Mouse (Mus musculus) gastrocnemius, adult 2 months (tissue): ENCODE measurements around the gene Procr. TPM values are rescaled to one million over a fixed set of nuclear protein-coding genes. Genes with fewer than 3 reads are reported as not detected.

Source experiments
- DNase-seq: peaks from one replicate; pipeline ENCODE4 v3.0.0; 2022
- H3K27ac ChIP-seq: fragments of 200-600 bp; 2 replicates; pipeline ENCODE4 v1.8.1; 2022; ENCODE audit warnings: mild to moderate bottlenecking
- H3K4me3 ChIP-seq: fragments of 200-600 bp; 2 replicates; pipeline ENCODE4 v1.8.1; 2022; ENCODE audit warnings: mild to moderate bottlenecking, moderate library complexity
- CTCF ChIP-seq: fragments of 200-600 bp; IDR thresholded peaks from 2 replicates; pipeline ENCODE4 v1.8.1; 2022; ENCODE audit warnings: antibody characterized with exemption, mild to moderate bottlenecking, moderate library complexity
- intact Hi-C: fragments of 180-260 bp; cut with DNase I; formaldehyde crosslinking; loops from one replicate; pipeline ENCODE4 v1.15.1; 2025
- total RNA-seq, 2 experiments: library from RNA; stranded (reverse); gene quantifications; 2 replicates each; pipeline ENCODE4 v1.2.3; 2021

Procr gene
- total RNA-seq, 2 experiments from 2014 or later: 9.9 to 21.3 TPM

DNA sequence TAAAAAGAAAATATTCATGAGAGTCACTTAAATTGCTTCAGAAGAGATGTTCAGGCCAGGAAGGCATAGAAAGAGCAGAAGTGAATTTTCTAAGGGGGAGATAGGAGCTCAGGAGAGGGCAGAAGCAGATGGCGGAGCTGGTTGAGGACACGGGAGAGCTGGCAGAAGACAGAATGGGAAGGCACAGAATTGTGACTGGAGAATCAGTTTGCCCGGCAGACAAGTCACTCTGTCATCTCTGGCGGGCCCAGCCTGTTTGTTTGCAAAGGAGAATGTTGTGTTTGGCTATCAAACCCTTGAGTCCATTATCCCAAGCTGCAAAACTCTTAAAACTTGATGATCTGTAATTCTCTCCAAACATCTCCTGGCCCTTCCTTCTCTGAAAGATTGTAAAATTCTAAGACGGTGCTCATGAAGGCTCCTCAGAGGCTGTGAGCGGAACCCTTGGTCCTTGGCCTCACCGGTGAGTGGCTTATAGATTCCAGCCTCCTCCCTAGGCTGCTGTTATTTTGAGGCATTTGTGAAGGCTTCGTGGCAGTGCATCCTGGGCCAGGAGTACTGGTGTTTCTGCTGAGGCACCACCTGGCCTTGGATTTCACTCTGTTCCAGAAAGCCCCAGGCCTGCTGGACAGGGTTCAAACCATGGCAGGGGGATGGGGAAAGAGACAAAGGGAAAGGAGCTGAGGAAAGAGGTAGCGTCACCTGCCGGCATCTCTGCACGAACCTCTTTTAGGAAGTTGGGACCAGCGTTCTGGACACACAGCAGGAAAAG, 43.9 kb downstream of the Procr start:
- DNase-seq: no peak
- Histone ChIP-seq H3K27ac (no peak overlapping the region), H3K4me3 (no peak overlapping the region)
- TF ChIP-seq CTCF: no peak
- intact Hi-C loops: no loop called here

DNA sequence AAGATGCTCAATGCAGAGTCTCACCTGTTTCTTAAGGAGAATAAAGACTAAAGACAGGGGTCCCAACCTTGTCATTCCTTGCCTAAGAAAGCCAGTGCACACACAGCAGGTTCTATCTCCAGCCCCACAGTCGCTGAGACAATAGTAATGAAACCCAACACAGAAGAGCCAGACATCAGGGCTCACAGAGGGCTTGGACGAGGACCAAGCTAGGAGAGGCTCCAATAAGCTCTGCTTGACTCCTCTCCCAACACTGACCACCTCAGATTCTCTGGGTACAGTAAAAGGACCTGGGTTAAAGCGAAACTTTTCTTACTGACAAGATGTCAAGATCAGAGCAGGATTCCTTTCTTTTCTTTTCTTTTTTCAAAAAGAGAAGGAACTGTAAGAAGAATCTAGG, 47.7 kb downstream of the Procr start:
- intact Hi-C loops: no loop called here
- no peak overlapping the region for H3K27ac ChIP-seq

DNA sequence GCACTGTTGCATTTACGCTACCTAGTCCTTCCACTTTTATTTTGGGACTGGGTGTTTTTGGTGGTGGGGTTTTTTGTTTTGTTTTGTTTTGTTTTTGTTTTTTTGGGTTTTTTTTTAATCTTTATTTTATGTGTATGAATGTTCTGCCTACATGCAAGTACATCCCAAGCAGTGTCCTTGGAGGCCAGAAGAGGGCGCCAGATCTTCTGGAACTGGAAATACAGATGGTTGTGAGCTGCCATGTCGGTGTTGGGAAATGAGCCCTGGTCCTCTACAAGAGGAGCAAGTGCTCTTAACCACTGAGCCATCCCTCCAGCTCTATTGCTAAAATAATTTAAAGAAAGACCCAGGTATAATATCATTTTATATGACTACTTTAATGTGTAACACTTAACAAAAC, 51.8 kb downstream of the Procr start:
- H3K27ac ChIP-seq: no peak overlapping the region
- DNase-seq: no peak
- intact Hi-C loops: no loop called here
- H3K4me3 ChIP-seq: no peak overlapping the region
- TF ChIP-seq CTCF: peak; percentile 49

More for the DNA sequence above, 47.7 kb downstream of the Procr start:
- no peak for TF ChIP-seq CTCF
- DNase-seq: no peak
- no peak overlapping the region for H3K4me3 ChIP-seq

DNA sequence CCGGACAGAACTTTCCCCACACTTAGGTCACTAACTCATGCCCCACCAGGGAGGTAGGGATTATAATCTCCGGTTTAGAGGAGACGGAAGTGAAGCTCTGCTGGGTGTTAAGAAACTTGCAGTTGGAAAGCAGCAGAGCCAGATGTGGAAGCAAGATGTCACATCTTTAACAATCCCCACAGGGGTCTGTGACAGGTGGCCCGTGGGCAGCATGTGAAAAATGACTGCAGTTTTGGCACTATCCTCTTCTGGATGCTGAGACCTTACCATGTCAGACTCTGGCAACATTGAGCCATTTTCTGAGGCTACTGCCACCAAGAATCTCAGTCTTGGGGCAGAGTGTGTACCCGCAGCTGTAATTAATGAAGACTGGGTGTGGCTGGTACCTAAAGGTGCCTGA, 53.1 kb downstream of the Procr start:
- H3K27ac ChIP-seq: no peak overlapping the region
- no peak for DNase-seq
- intact Hi-C loops: no loop called here
- no peak overlapping the region for H3K4me3 ChIP-seq
- no peak for TF ChIP-seq CTCF

Other genes starting within 250 kb of the Procr start
- 10 to 100 TPM; 29.7 to 53.7 TPM for gene Acss2, start 233.2 kb upstream of the Procr start, total RNA-seq
- under 1 TPM; 0.53 to 0.71 TPM for gene Ggt7, start 232.9 kb upstream of the Procr start, total RNA-seq
- 1 to 10 TPM; 5.7 to 6.4 TPM for gene Gss, start 158.3 kb upstream of the Procr start, total RNA-seq
- gene Myh7b, start 139.9 kb upstream of the Procr start, total RNA-seq: 1 to 10 TPM; 5.1 to 9.8 TPM
- 100 to 1,000 TPM in 1 of 2 experiments, 10 to 100 TPM in 1; 93.4 to 102 TPM for gene Trpc4ap, start 58.7 kb upstream of the Procr start, total RNA-seq
- gene Edem2, start 21.6 kb upstream of the Procr start, total RNA-seq: 1 to 10 TPM; 4.2 to 4.4 TPM
- not detected for gene Gm17581, start 15.3 kb upstream of the Procr start, total RNA-seq
- gene Mmp24, start 24.2 kb downstream of the Procr start, total RNA-seq: not detected
- gene BC029722, start 68.3 kb downstream of the Procr start, total RNA-seq: 10 to 100 TPM; 25.8 to 27.8 TPM
- 10 to 100 TPM; 41.0 to 46.7 TPM for gene Eif6, start 75.8 kb downstream of the Procr start, total RNA-seq
- not detected for gene Fam83c, start 83.7 kb downstream of the Procr start, total RNA-seq
- 100 to 1,000 TPM; 139 to 198 TPM for gene Uqcc1, start 179.2 kb downstream of the Procr start, total RNA-seq
- gene Gm15557, start 189.6 kb downstream of the Procr start, total RNA-seq: not detected
- gene Gdf5, start 194.2 kb downstream of the Procr start, total RNA-seq: under 1 TPM in 1 of 2 experiments, not detected in 1; 0.08 TPM
- gene Cep250, start 205.3 kb downstream of the Procr start, total RNA-seq: 1 to 10 TPM; 3.8 to 4.6 TPM